Mouse (Mus musculus): ENCODE results near the gene Hand1. TPM values are rescaled to one million over a fixed set of nuclear protein-coding genes. Genes with fewer than 3 reads are reported as not detected.
A peak's percentile ranks its signal among the peaks of the same experiment; 100 is the strongest.
"Not testable (repeated sequence)": the region's sequence is repeated elsewhere in the genome, so short reads cannot be mapped to it uniquely, and the experiment has no call there.

Hand1 gene
- polyA plus RNA-seq, 1 experiment from 2014 or later = 23.0 TPM

DNA sequence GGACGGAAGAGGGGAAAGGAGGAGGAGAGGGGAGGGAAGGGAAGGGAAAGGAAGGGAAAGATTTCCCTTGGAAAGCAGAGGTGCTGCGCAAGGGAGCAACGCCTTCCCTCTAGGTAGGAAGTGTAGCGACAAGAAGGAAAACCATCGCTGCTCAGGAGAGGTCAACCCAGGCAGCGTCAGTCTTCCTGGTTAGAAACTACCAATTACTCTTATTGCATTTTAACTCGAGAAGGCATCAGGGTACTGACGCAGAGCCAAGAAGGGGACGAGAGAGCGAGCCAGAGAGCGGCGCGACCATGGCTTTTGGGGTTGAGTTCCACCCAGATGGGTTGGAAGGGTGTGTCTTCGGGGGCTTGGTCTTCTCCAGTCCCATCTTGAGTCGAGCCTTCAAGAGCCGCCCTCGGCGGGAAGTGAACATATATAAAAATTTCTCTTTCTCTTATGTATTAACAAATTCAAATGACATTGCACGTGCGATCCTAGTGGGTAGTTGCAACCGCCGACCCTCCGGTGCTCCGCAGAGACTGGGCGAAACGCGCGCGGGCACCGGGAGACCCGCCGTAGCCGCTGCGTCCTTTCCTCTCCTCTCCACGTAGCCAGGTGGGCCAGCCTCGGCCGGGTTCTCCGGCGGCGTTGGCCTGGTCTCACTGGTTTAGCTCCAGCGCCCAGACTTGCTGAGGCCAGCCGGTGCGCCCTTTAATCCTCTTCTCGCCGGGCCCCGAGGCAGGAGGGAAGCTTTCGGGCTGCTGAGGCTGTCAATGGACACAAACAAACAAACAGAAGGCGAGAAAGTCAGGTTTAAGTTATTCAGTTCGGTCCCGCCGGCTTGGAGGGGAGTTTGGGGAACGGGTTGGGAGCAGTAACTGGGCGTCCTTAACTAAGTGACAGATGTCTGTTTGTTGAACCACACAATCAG, 3.4 kb downstream of the Hand1 start:
- 0 out of 2 replicates have a peak overlapping the region, but pooled peaks have one; percentile 41 for H3K27ac ChIP-seq (ENCODE audit: low read length)
- H3K36me3 ChIP-seq (ENCODE audit: control insufficient read depth, insufficient read depth, low read length) = no peaks in the 10 kb centered on the region
- peaks cover 66% of the 10 kb centered on the region for H3K27me3 ChIP-seq (replicated peaks; ENCODE audit: control insufficient read depth, insufficient read depth, low read length)
- H3K9me3 ChIP-seq (ENCODE audit: control insufficient read depth, low read length) = no peaks in the 10 kb centered on the region
- peaks cover 15% of the 10 kb centered on the region for H3K4me1 ChIP-seq (ENCODE audit: control insufficient read depth, insufficient read depth, low read length)
- H3K9ac ChIP-seq (ENCODE audit: low read depth, low read length) = peak overlapping the region; percentile 68
- no peak for ATAC-seq
- peak overlapping the region; percentile 78 for H3K4me2 ChIP-seq (ENCODE audit: low read depth, low read length)
- WGBS = 15% methylated on average over 53 of the region's 53 CpGs
- H3K4me3 ChIP-seq (ENCODE audit: low read length) = peak overlapping the region; percentile 49

- Histone ChIP-seq H3K9ac (ENCODE audit: low read depth, low read length) (peak overlapping the region; percentile 67), H3K9me3 (ENCODE audit: control insufficient read depth, low read length) (no peaks in the 10 kb centered on the region), H3K27ac (ENCODE audit: low read length) (no peak overlapping the region), H3K36me3 (ENCODE audit: control insufficient read depth, insufficient read depth, low read length) (no peaks in the 10 kb centered on the region), H3K27me3 (replicated peaks; ENCODE audit: control insufficient read depth, insufficient read depth, low read length) (peaks cover 56% of the 10 kb centered on the region), H3K4me1 (ENCODE audit: control insufficient read depth, insufficient read depth, low read length) (peaks cover 20% of the 10 kb centered on the region), H3K4me3 (ENCODE audit: low read length) (peak overlapping the region; percentile 45), H3K4me2 (ENCODE audit: low read depth, low read length) (peak overlapping the region; percentile 78)
- WGBS = 6% methylated on average over 33 of the region's 33 CpGs
- no peak for ATAC-seq
Observed at GRCm38 (mm10) chr11:57827915-57828545, 4.6 kb downstream of the Hand1 start.

DNA sequence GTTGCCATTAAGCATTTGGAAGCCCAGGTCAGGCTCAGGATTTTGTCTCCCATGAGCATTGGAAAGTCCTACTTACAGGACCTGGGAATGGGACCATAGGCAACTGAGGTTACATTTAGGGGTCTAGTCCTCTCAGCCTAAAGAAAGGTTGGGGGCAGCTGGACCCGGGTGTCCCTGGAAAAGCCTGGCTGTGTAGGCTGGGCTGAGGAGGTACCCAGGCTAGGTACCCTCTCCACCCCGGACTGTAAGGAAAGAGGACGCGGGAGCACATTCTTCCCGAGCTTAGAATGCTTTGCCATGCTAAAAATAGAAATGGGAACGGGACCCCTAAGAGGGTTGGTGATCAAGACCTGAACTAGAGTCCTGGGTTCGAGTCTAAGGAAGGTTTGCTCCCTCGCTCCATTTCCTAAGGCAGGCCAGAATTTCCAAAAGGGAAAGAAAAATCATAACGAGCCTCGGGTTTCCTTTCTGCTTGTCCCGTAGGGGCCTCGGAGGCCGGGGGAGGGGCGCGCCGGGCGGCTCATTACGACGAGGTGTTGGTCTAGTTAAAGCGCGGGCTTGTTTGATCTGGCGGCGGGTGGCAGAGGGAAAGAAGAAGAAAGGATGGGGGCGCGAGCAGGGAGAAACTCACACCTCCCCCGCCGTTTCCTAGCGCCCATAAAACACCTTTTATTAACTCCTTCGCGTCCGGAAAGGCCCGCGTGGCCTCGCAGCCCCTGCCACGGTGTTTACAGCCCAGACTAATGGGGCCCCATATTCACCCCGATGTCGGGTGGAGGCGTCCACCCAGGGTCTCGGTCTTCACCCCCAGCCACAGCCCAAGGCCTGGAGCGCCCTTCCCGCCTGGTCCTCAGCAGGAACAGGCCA, 5.3 kb downstream of the Hand1 start:
- ATAC-seq = no peak

DNA sequence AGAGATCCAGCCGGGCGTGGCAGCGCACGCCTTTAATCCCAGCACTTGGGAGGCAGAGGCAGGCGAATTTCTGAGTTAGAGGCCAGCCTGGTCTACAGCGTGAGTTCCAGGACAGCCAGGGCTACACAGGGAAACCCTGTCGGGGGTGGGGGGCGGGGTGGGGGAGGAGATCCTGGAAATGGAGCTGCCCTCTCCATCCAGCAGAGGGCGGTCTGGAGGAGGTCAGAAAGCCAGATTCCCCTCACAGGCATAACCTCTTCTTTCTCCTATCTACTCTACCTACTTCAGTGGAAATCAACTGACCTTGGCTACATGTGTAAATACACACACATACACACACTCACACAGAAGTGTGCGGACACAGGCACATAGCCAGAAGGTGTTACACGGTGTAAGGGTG, 7.4 kb downstream of the Hand1 start:
- H3K36me3 ChIP-seq (ENCODE audit: control insufficient read depth, insufficient read depth, low read length); H3K9ac ChIP-seq (ENCODE audit: low read depth, low read length); H3K9me3 ChIP-seq (ENCODE audit: control insufficient read depth, low read length); H3K4me2 ChIP-seq (ENCODE audit: low read depth, low read length); H3K27ac ChIP-seq (ENCODE audit: low read length); H3K4me3 ChIP-seq (ENCODE audit: low read length); ATAC-seq: not testable (repeated sequence)
- Histone ChIP-seq H3K4me1 (ENCODE audit: control insufficient read depth, insufficient read depth, low read length) (peaks cover 20% of the 10 kb centered on the region), H3K27me3 (replicated peaks; ENCODE audit: control insufficient read depth, insufficient read depth, low read length) (peaks cover 33% of the 10 kb centered on the region)
- 49% methylated on average over 11 of the region's 11 CpGs for WGBS

More for the DNA sequence above, 5.3 kb downstream of the Hand1 start:
- peak overlapping the region; percentile 78 for H3K4me2 ChIP-seq (ENCODE audit: low read depth, low read length)
- H3K4me3 ChIP-seq (ENCODE audit: low read length) = peak overlapping the region; percentile 45
- no peaks in the 10 kb centered on the region for H3K9me3 ChIP-seq (ENCODE audit: control insufficient read depth, low read length)
- no peaks in the 10 kb centered on the region for H3K36me3 ChIP-seq (ENCODE audit: control insufficient read depth, insufficient read depth, low read length)
- H3K9ac ChIP-seq (ENCODE audit: low read depth, low read length) = peak overlapping the region; percentile 67
- WGBS = 3% methylated on average over 41 of the region's 41 CpGs
- H3K4me1 ChIP-seq (ENCODE audit: control insufficient read depth, insufficient read depth, low read length) = peaks cover 20% of the 10 kb centered on the region
- no peak overlapping the region for H3K27ac ChIP-seq (ENCODE audit: low read length)
- peaks cover 51% of the 10 kb centered on the region for H3K27me3 ChIP-seq (replicated peaks; ENCODE audit: control insufficient read depth, insufficient read depth, low read length)

GRCm38 (mm10) chr11:57823714-57824113, 8.9 kb downstream of the Hand1 start:
- peaks cover 18% of the 10 kb centered on the region; the same call in 1 of the 2 replicates for H3K27me3 ChIP-seq (replicated peaks; ENCODE audit: control insufficient read depth, insufficient read depth, low read length)

DNA sequence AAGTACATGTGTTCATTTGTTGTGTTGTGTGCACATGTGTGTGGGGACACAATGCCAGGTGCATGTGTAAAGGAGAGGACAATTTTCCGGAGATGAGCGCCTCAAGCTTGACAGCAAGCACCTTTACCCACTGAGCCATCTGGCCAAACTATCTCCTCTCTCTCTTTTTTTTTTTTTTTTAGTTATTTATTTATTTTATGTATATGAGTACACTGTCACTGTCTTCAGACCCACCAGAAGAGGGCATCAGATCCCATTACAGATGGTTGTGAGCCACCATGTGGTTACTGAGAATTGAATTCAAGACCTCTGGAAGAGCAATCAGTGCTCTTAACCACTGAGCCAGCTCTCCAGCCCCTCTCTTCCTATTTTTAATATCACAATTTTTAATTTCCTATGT, 9.5 kb downstream of the Hand1 start:
- not testable (repeated sequence) for H3K27ac ChIP-seq (ENCODE audit: low read length); H3K4me3 ChIP-seq (ENCODE audit: low read length); ATAC-seq; H3K36me3 ChIP-seq (ENCODE audit: control insufficient read depth, insufficient read depth, low read length); H3K9ac ChIP-seq (ENCODE audit: low read depth, low read length); H3K4me2 ChIP-seq (ENCODE audit: low read depth, low read length); H3K9me3 ChIP-seq (ENCODE audit: control insufficient read depth, low read length)
- Histone ChIP-seq H3K4me1 (ENCODE audit: control insufficient read depth, insufficient read depth, low read length) (peaks cover 18% of the 10 kb centered on the region), H3K27me3 (replicated peaks; ENCODE audit: control insufficient read depth, insufficient read depth, low read length) (peaks cover 15% of the 10 kb centered on the region; the same call in 1 of the 2 replicates)
- WGBS = 96% methylated on average over 2 of the region's 2 CpGs

More at GRCm38 (mm10) chr11:57823714-57824113, 8.9 kb downstream of the Hand1 start:
- ATAC-seq = no peak
- Histone ChIP-seq H3K36me3 (ENCODE audit: control insufficient read depth, insufficient read depth, low read length) (no peaks in the 10 kb centered on the region), H3K9ac (ENCODE audit: low read depth, low read length) (no peak overlapping the region), H3K9me3 (ENCODE audit: control insufficient read depth, low read length) (no peaks in the 10 kb centered on the region), H3K4me3 (ENCODE audit: low read length) (no peak overlapping the region), H3K4me2 (ENCODE audit: low read depth, low read length) (no peak overlapping the region), H3K4me1 (ENCODE audit: control insufficient read depth, insufficient read depth, low read length) (peaks cover 20% of the 10 kb centered on the region), H3K27ac (ENCODE audit: low read length) (no peak overlapping the region)
- WGBS = 64% methylated on average over 7 of the region's 7 CpGs

DNA sequence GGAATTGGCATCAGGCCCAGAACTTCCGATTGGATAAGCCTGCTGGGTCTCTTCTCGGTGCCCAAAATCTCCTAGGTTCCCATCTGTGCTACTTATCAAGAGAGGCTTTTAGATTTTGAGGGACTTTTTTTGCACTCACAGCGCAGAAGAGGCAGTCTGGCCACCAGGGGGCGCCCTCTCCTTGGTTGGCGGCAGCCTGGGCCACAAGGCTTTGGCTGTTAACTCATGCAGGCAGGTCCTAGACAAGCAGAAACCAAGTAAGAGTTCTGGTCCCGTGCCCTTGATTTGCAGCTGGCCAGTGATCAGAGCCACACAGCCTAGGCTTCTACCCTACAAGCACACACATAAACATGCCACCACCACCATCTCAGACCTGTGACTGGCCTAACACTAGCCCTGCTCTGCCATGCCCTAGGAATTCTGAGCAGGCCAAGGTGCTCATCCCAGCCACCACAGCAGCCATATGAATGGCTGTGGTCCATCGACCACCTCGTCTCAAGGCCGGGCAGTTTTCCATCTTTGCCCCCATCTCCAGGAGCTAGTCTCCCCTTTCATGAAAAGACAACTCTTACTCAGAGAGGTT, 12.5 kb downstream of the Hand1 start:
- H3K36me3 ChIP-seq (ENCODE audit: control insufficient read depth, insufficient read depth, low read length) = no peaks in the 10 kb centered on the region
- peak; percentile 63 for ATAC-seq
- no peaks in the 10 kb centered on the region; the same call in 1 of the 2 replicates for H3K27me3 ChIP-seq (replicated peaks; ENCODE audit: control insufficient read depth, insufficient read depth, low read length)
- H3K4me2 ChIP-seq (ENCODE audit: low read depth, low read length) = no peak overlapping the region
- peaks cover 8% of the 10 kb centered on the region for H3K4me1 ChIP-seq (ENCODE audit: control insufficient read depth, insufficient read depth, low read length)
- H3K4me3 ChIP-seq (ENCODE audit: low read length) = no peak overlapping the region
- WGBS = 26% methylated on average over 9 of the region's 9 CpGs
- no peak overlapping the region for H3K9ac ChIP-seq (ENCODE audit: low read depth, low read length)
- no peaks in the 10 kb centered on the region; the same call in 1 of the 2 replicates for H3K9me3 ChIP-seq (ENCODE audit: control insufficient read depth, low read length)
- no peak overlapping the region for H3K27ac ChIP-seq (ENCODE audit: low read length)

DNA sequence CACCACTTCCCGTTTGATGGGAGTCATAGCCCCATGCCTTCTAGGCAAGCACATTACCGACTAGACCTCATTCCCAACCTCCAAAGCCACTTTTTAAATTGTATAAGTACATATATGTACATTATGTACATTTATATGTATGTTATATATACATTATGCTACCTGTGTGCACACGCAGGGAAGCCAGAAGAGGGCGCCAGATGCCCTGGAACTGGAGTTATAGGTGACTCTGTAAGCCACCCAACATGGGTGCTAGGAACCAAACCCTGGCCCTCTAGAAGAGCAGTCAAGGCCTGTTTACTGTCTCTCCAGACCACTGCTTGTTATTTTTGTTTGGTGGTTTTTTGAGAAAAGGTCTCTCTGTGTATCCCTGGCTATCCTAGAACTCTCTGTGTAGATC, 14.4 kb downstream of the Hand1 start:
- Histone ChIP-seq H3K4me2 (ENCODE audit: low read depth, low read length) (no peak overlapping the region), H3K9me3 (ENCODE audit: control insufficient read depth, low read length) (no peaks in the 10 kb centered on the region; the same call in 1 of the 2 replicates), H3K4me1 (ENCODE audit: control insufficient read depth, insufficient read depth, low read length) (no peaks in the 10 kb centered on the region), H3K36me3 (ENCODE audit: control insufficient read depth, insufficient read depth, low read length) (no peaks in the 10 kb centered on the region), H3K27ac (ENCODE audit: low read length) (no peak overlapping the region), H3K9ac (ENCODE audit: low read depth, low read length) (no peak overlapping the region), H3K4me3 (ENCODE audit: low read length) (no peak overlapping the region), H3K27me3 (replicated peaks; ENCODE audit: control insufficient read depth, insufficient read depth, low read length) (no peaks in the 10 kb centered on the region; the same call in 1 of the 2 replicates)
- WGBS = 93% methylated on average over 4 of the region's 4 CpGs
- no peak for ATAC-seq

Measured in intestine, embryonic 16.5 days (tissue).